Mouse (Mus musculus) embryonic facial prominence, embryonic 14.5 days (tissue): ENCODE results near the gene Krt82. TPM values are rescaled to one million over a fixed set of nuclear protein-coding genes. Genes with fewer than 3 reads are reported as not detected.

ENCODE experiments used
- ATAC-seq: fragments of 200-750 bp; cut with Nextera tagmentation; 2 replicates; pipeline ENCODE4 v1.8.0; 2017; ENCODE audit warnings: low read depth, moderate number of reproducible peaks, moderate TSS enrichment
- DNase-seq: peaks from one replicate; pipeline ENCODE4 v3.0.0-alpha.2; 2015; ENCODE audit warnings: low spot score
- H3K27ac ChIP-seq: fragments of 300-500 bp; sonication (generic); replicated peaks from 2 replicates; pipeline ENCODE4 v1.5.1; 2014; ENCODE audit warnings: low read depth, mild to moderate bottlenecking, low read length, moderate library complexity
- H3K27me3 ChIP-seq: fragments of 300-500 bp; sonication (generic); replicated peaks from 2 replicates; pipeline ENCODE4 v1.6.1; 2014; ENCODE audit warnings: low read length; ENCODE audit not compliant: control insufficient read depth, insufficient read depth
- H3K36me3 ChIP-seq: fragments of 300-500 bp; sonication (generic); 2 replicates; pipeline ENCODE4 v1.6.1; 2014; ENCODE audit warnings: low read length, mixed read lengths; ENCODE audit not compliant: control insufficient read depth, insufficient read depth
- H3K4me1 ChIP-seq: fragments of 300-500 bp; sonication (generic); 2 replicates; pipeline ENCODE4 v1.6.1; 2014; ENCODE audit warnings: antibody characterized with exemption, low read length; ENCODE audit not compliant: control insufficient read depth, insufficient read depth
- H3K4me2 ChIP-seq: fragments of 300-500 bp; sonication (generic); 2 replicates; pipeline ENCODE4 v1.6.1; 2014; ENCODE audit warnings: low read depth, mild to moderate bottlenecking, low read length, moderate library complexity, mixed read lengths
- H3K4me3 ChIP-seq: fragments of 300-500 bp; sonication (generic); 2 replicates; pipeline ENCODE4 v1.5.1; 2014; ENCODE audit warnings: low read depth, mild to moderate bottlenecking, low read length
- H3K9ac ChIP-seq: fragments of 300-500 bp; sonication (generic); 2 replicates; pipeline ENCODE4 v1.6.1; 2014; ENCODE audit warnings: low read depth, mild to moderate bottlenecking, low read length, moderate library complexity, mixed read lengths
- H3K9me3 ChIP-seq: fragments of 300-500 bp; sonication (generic); 2 replicates; pipeline ENCODE4 v1.6.1; 2016; ENCODE audit warnings: low read length; ENCODE audit not compliant: control insufficient read depth
- WGBS: fragments of 180-500 bp; shearing (Covaris S2); extraction: QIAGEN DNeasy Blood & Tissue Kit; methylation state at CpG from one replicate; pipeline ENCODE4 v1.1.7; 2014; 5-methylcytosine and 5-hydroxymethylcytosine counted together
- microRNA-seq: library from miRNA; unstranded; fragments of <30 nt; microRNA quantifications from one replicate; pipeline ENCODE4, GENCODE M21; 2016; ENCODE audit warnings: borderline number of aligned reads
- polyA plus RNA-seq: library from polyadenylated mRNA; unstranded; fragments of >200 nt; fragmentation: Nextera tagmentation; extraction: Ambion mirVana; gene quantifications from 2 replicates; pipeline ENCODE4 v1.2.1, GENCODE M21; 2014

The Krt82 gene
- polyA plus RNA-seq, 1 experiment from 2014 or later = 0.10 TPM

GRCm38 (mm10) chr15:101495266-101495665 is 55.2 kb downstream of the Krt82 start:
- Histone ChIP-seq H3K4me3 (no peak overlapping the region), H3K9ac (no peak overlapping the region), H3K4me1 (no peaks in the 10 kb centered on the region), H3K36me3 (no peaks in the 10 kb centered on the region), H3K27me3 (no peaks in the 10 kb centered on the region), H3K27ac (no peak overlapping the region), H3K4me2 (no peak overlapping the region), H3K9me3 (no peaks in the 10 kb centered on the region)
- DNase-seq (no peak), ATAC-seq (no peak)
- WGBS = 64% methylated on average over 8 of the region's 8 CpGs

GRCm38 (mm10) chr15:101494203-101494602 is 56.3 kb downstream of the Krt82 start:
- no peak overlapping the region for H3K9ac ChIP-seq
- no peaks in the 10 kb centered on the region for H3K9me3 ChIP-seq
- H3K4me3 ChIP-seq = no peak overlapping the region
- WGBS = 57% methylated on average over 1 of the region's 1 CpGs
- H3K4me2 ChIP-seq = no peak overlapping the region
- no peaks in the 10 kb centered on the region for H3K4me1 ChIP-seq
- DNase-seq = no peak
- ATAC-seq = no peak
- H3K36me3 ChIP-seq = no peaks in the 10 kb centered on the region
- H3K27ac ChIP-seq = no peak overlapping the region
- no peaks in the 10 kb centered on the region for H3K27me3 ChIP-seq

GRCm38 (mm10) chr15:101493713-101494112 is 56.8 kb downstream of the Krt82 start:
- 85% methylated on average over 6 of the region's 6 CpGs for WGBS
- Histone ChIP-seq H3K36me3 (no peaks in the 10 kb centered on the region), H3K9me3 (no peaks in the 10 kb centered on the region), H3K4me3 (no peak overlapping the region), H3K4me1 (no peaks in the 10 kb centered on the region), H3K27me3 (no peaks in the 10 kb centered on the region), H3K27ac (no peak overlapping the region), H3K4me2 (no peak overlapping the region), H3K9ac (no peak overlapping the region)
- no peak for DNase-seq
- ATAC-seq = no peak

- Histone ChIP-seq H3K27me3 (no peaks in the 10 kb centered on the region), H3K4me2 (no peak overlapping the region), H3K4me3 (no peak overlapping the region), H3K36me3 (no peaks in the 10 kb centered on the region), H3K27ac (no peak overlapping the region), H3K9ac (no peak overlapping the region), H3K4me1 (no peaks in the 10 kb centered on the region), H3K9me3 (no peaks in the 10 kb centered on the region)
- ATAC-seq = no peak
- no peak for DNase-seq
- WGBS = 56% methylated on average over 8 of the region's 8 CpGs
Measured at GRCm38 (mm10) chr15:101492718-101493117, 57.7 kb downstream of the Krt82 start.

GRCm38 (mm10) chr15:101491431-101491830 is 59.0 kb downstream of the Krt82 start, which contains the start of gene Krt83:
Gene Krt83, minus strand, starts transcription at chr15:101491512.
- DNase-seq (no peak), ATAC-seq (no peak)
- H3K4me1 ChIP-seq = no peaks in the 10 kb centered on the region
- H3K9ac ChIP-seq = no peak within 1 kb of the TSS
- no peaks in the 10 kb centered on the region for H3K27me3 ChIP-seq
- WGBS = 90% methylated on average over 6 of the region's 6 CpGs
- H3K4me2 ChIP-seq = no peak within 1 kb of the TSS
- no peaks in the 10 kb centered on the region for H3K36me3 ChIP-seq
- H3K27ac ChIP-seq = no peak within 1 kb of the TSS
- H3K9me3 ChIP-seq = no peaks in the 10 kb centered on the region
- H3K4me3 ChIP-seq = no peak within 1 kb of the TSS

Small RNAs within 50 kb of the gene (microRNA-seq; reads per million reads assigned to microRNA genes)
- gene Gm44393 (not detected), gene Gm44460 (not detected)

Other genes starting within 250 kb of the Krt82 start
- gene Krt80, start 180.5 kb downstream of the Krt82 start, polyA plus RNA-seq = 5.5 and 9.5 TPM in 2 replicates
- 25.1 and 33.0 TPM in 2 replicates for gene Krt7, start 139.6 kb downstream of the Krt82 start, polyA plus RNA-seq
- gene Krt87, start 111.9 kb downstream of the Krt82 start, polyA plus RNA-seq = 0.43 and 0.86 TPM in 2 replicates
- gene Krt88, start 102.9 kb downstream of the Krt82 start, polyA plus RNA-seq = not detected in 2 replicates
- gene Krt81, start 86.9 kb downstream of the Krt82 start, polyA plus RNA-seq = not detected in 2 replicates
- 0.10 and 0.22 TPM in 2 replicates for gene Krt86, start 77.2 kb downstream of the Krt82 start, polyA plus RNA-seq
- gene Krt83, start 59.2 kb downstream of the Krt82 start, polyA plus RNA-seq = 0.26 TPM in 1 of 2 replicates, not detected in the other
- gene Gm49425, start 33.4 kb downstream of the Krt82 start, polyA plus RNA-seq = 1.6 and 1.8 TPM in 2 replicates
- not detected in 2 replicates for gene Krt84, start 17.8 kb downstream of the Krt82 start, polyA plus RNA-seq
- gene Krt90, start 12.3 kb upstream of the Krt82 start, polyA plus RNA-seq = 0.31 and 0.50 TPM in 2 replicates
- gene Krt75, start 23.2 kb upstream of the Krt82 start, polyA plus RNA-seq = 2.2 and 2.3 TPM in 2 replicates
- not detected in 2 replicates for gene Gm5414, start 77.5 kb upstream of the Krt82 start, polyA plus RNA-seq
- gene Gm5478, start 96.7 kb upstream of the Krt82 start, polyA plus RNA-seq = not detected in 2 replicates
- 0.16 and 1.2 TPM in 2 replicates for gene Krt6b, start 129.6 kb upstream of the Krt82 start, polyA plus RNA-seq
- gene Krt6a, start 143.6 kb upstream of the Krt82 start, polyA plus RNA-seq = 34.9 and 120 TPM in 2 replicates
- gene Krt5, start 162.2 kb upstream of the Krt82 start, polyA plus RNA-seq = 142 and 153 TPM in 2 replicates
- gene Krt71, start 192.4 kb upstream of the Krt82 start, polyA plus RNA-seq = 9.3 and 14.3 TPM in 2 replicates
- gene Krt72, start 235.8 kb upstream of the Krt82 start, polyA plus RNA-seq = 0.51 and 0.81 TPM in 2 replicates